Mouse (Mus musculus) 3T3-L1 (cell line): ENCODE results near the gene Kcnh5.

Source experiments
- DNase-seq: peaks from one replicate; pipeline ENCODE4 v3.0.0-alpha.2; 2015; ENCODE audit warnings: low read depth, low spot score

Gene Kcnh5

DNA sequence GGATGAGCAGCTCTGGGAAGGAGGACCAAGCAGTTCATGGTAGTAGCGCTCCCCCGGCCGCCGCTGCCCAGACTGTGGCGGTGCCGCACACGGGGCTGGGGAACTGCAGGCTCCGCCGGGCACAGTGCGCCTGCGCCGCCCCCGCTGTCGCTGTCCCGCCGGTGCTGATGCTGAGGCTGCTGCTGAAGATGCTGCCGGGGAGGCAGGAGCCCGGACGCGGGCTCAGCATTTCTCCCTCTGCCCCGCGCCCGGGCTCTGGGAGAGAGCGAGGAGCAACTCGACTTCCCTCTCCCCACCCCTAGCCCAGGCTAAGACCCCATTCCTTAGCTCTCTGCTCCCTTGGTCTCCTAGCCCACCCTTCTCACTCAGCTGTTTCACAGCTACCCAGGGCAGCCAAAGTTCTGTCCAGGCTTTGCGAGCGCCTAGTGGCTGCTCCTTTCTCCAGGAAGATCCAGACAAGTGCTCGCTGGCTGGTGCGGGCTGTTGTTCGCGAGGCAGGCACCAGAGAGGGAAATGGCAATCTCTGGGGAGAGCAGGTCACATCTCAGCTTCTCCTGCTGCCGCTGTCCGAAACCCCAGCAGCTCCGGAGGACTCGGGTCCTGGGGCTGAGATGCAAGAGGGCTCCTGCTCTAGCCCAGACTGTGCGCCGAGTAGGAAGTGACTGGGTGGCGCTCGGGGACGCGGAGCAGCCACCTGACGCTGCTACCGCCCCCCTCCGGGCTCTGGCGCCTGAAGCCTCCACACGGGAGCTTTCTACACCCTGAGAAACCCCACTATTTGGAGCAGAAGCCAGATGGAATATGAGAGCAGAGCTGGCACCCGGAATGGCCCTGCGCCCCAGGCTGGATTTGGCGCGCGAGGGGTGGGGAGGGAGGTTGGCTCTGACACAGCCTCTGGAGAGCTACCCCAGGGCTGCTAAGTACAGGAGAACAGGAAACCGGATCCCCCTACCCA lies at the start of gene Kcnh5:
Kcnh5 (minus strand) TSS at position 642 of the 955 bp plus-strand sequence.
- no peak for DNase-seq

DNA sequence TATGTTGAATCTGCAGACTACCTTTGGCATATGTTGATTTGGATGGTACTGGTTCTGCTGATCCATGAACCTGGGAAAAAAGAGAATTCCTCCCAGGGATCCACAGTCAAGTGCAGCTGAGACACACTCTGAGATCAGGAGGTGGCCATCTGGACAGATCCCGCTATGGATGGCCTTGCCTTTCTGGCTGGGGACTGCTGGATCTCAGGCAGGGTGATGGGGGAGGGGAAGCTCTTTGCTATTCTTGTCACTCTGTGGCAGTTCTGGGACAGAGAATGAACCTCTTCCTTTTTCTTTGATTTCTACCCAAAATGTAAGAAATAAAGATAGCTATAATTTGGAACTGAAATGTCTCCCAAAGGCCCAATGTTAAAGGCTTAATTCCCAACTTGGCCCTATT lies 46.8 kb upstream of the Kcnh5 start:
- DNase-seq: no peak

DNA sequence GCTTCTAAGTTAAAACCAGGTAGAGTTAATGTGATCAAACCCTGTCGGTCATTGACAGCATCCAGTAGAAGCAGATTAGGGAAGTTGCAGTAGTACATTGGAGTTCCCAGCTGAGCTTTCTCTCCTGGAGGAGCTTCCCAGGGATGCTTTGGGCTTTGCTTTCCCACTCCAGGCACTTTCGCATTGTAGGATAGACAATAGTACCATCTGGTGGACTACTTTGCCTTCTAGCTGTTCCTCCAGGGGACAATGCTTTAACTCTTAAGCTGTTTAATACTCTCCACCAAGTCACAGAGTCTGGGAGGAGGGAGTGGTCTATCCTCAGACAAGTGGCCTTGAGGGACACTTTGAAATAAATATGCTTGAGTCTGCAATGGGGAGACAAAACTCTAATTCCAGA lies 12.3 kb upstream of the Kcnh5 start:
- DNase-seq: no peak

DNA sequence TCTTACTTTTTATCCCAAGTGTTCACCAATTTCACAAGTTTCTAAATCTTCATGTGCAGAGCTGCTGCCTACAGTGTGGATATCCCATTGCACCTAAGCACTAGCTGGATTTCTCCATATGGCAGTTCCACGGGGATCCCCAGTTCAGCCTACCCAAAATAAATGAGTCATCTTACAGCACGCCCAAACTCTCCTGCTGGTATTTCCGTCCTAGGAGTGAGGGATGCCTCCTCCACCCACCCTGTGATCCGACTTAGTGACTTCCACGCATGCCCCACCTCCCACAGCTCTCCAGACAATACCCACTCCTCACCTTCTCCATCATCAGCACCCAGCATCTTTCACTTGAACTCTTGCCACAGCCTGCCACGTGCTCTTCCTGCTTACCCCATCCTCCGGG lies 5.5 kb upstream of the Kcnh5 start:
- peak; percentile 44 for DNase-seq

DNA sequence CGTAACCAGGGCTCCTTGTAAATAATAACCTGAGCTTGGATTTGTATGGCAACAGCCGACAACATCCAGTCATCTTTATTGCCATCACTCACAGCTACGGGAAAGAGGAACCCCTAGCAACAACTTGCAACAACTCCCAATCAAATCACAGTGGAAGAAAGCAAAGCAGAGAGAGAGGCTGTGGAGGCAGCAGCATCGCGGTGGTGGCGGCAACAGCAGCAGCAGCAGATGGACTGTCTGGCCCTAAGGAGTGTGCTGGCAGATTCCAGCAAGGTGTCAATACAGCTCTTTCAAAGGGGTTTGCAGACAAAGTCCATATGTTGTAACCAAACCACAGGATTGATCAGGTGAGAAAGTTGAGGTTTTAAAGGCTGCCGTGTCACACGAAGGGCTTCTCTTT lies 2.4 kb upstream of the Kcnh5 start:
- DNase-seq: no peak

DNA sequence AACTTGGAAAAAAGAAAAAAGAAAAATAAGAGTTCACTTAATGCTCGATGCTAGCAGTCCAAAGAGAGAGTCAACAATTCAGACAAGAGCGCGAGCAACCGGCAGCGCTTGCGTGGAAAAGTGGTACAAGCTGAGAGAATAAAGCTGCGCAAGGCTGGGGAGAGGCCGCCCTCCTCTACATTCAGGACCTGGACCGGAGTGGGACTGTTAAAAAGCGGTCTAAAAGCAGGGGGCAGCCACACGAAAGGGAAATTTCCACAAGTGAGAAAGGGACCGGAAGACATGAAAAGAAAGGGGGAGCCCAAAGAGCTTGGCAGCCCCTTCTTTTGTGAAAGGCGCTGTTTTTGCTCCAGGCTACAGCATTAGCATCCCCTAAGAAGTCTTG lies 506 bp upstream of the Kcnh5 start:
- no peak for DNase-seq

DNA sequence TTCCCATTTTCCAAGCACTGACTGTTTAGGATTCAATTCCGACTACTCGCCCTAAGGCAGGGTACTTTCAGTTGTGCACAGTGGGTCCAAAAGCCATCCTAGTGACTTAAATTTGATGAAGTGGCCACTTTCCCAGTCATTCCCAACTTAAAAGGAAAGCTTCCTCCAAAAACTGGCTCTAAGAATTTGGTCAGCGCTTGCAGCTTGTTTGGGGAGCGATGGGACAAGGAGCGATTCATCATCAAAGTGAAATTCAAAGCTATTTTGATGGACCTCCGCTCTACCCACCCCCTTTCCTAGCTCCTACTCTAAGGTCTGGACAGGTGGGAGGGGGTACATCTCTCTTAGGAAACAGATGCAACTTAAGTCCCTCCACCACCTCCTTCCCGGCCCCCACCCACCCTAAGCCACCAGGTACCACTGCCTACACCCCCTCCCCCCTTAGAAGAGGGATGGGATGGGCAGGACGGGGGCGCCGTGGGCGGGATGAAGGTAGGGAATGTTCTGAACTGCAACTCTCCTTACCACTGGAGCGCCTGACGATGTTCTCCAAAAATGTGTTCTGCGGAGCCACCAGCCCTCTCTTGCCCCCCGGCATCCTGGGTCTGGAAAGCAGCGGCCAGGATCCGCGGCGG lies 1.1 kb downstream of the Kcnh5 start:
- DNase-seq: no peak

DNA sequence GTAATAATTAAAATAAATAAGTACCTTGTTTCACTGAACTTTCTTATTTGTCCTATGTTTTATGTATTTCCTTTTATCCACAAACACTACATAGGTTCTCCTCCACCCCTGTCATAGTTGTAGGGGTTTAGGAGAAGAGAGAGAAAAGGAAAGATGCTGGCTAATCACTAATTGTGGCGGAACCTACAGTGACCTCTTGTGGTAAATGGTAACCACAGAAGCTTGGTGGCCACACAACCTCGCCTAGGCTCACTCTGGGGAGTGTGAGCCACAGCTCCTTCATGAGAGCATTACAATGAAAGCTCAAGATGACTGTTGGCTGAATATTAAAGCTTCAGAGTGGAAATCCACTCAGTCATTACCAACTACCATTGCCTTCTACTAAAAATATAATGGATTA lies 6.2 kb downstream of the Kcnh5 start:
- peak; percentile 53 for DNase-seq

DNA sequence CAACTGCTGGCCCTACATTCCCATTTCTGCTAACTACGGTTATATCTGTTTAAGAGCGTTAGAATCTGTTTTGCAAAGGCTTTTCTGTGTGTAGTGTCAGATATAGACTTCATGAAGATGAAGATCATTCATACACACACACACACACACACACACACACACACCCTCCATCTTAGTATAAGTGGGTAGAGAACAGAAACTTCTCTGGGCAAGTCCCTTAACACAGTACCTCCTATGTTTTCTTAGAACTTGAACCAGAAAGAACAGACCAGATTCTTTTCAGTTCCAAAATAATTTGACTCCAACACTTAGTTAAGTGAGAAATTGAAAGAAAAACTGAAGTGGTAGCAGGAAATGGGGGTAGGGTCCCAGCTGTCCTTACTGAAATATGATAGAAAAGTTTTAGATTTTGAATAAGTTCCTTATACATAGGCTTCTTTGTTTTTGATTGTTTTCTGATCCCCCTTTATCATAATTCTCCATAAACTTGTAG lies 24.0 kb downstream of the Kcnh5 start:
- no peak for DNase-seq

DNA sequence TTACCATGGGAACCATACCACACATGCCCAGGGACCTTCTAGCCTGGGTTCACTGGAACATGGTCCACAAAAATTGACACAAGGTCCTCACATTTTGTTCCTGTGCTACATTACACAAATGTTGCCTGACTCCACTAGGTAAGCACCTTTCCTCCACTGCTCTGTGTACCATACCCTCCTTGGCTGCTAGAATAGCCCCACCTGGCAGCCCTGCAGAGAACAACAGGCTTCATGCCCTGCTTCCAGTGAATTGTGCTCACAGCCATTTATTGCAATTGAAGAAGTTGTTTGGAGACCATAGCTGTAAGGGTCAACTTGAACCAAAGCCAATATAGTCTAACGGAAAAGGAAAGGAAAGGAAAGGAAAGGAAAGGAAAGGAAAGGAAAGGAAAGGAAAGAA lies 37.3 kb downstream of the Kcnh5 start:
- peak; percentile 25 for DNase-seq

DNA sequence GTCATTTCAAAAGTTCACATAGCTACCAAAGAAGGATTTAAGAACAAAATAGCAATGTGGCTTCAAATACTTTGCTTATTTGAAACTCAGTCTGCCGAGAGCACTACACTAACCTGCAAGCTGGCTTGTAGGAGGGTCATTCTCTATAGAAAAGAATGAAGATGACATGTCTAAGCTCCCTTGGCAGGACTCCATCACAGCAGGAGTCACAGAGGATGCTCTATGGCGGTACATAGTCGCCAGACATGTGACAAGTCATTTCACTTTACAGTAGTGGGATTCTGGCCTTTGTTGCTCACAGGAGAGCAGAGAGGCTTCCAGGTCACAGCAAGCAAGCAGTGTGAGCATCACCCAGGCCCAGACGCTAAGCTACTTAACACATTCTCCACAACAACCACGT lies 85.2 kb downstream of the Kcnh5 start:
- DNase-seq: no peak

DNA sequence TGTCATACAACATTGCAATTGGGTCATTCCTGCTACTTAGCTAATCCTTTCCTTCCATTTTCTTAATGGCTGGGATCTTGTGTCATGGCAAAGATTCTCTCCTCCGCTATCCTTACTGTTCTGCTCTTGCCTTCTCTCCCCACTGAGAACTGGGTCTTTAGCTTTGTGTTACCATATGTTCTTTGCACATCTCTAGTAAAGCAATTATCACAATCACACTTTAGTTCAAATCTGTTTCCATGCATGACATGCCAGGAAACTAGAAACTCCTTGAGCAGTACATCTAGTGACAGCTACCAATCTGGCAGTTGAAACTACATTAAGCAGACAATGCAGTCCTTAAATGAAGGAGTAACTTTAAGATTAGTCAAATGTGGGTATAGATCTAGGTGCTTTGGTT lies 86.2 kb downstream of the Kcnh5 start:
- DNase-seq: no peak

DNA sequence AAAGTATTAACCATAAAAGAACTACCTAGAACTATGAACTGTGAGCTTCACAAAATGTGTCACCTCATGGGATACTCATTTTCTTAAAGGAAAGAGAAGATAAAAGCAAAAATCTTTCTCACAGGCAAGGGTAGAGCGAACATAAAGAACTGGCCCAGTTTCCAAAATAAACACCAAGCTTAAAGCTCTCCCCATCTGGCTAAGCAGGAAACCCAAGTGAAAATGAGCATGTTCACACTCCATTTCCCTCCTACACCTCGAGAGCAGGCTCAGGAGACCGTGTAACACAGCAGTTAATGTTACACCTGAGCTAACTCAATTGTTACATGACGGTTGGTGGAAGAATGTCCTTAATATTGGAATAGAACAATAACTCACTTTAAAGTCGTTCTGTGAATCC lies 100.0 kb downstream of the Kcnh5 start:
- DNase-seq: no peak

DNA sequence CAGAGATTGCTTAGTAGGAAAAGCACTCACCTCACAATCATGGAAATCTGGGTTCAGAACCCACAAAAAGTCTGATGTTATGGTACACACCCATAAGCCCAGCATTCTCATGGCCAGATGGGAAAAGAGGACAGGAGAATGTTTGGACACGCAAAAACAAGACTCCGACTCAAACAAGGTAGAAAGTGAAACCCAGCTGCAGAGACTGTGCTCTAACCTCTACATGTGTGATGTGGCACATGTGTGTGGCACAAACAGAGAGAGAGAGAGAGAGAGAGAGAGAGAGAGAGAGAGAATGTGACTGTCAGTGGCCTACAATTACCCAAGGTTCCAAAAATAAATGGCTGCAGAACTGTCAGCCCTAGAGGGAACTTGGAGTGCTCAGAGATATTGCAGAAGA lies 106.1 kb downstream of the Kcnh5 start:
- no peak for DNase-seq

DNA sequence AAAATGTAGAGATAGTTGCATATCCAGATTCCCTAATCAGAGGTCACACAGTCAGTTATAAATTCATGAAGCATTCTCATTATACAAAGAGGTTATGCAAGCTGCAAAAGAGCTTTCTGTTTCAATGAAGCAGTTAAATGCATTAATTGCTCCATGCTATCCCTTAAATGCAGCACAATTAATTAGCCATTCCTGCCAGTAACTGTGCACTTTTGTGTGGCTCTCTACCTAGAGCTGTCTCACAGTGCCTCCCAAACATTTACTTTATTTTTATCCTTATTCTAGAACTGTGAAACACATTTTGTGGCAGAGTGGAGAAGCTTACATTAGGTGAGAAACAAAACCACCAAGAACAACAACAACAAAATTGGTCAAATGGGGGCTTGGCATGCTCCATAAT lies 114.6 kb downstream of the Kcnh5 start:
- no peak for DNase-seq

DNA sequence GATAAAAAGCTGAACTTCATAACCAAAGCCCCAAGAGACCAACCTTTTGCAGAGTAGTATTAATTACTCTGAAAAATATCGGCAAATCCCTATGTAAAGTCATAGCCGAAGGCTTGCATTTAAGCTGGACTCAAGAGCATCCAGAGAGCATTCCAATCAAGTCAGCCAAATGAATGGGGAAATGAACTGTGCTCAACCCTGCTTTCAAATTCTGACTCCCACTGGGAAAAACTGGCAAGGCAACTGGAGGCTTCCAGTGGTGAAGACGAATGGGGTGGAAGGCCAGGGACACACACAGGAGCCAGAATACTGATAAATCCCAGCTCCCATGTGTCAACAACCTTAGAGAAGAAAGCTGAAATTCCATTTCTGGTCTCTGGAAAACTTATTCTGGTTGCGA lies 115.4 kb downstream of the Kcnh5 start:
- DNase-seq: peak; percentile 6

DNA sequence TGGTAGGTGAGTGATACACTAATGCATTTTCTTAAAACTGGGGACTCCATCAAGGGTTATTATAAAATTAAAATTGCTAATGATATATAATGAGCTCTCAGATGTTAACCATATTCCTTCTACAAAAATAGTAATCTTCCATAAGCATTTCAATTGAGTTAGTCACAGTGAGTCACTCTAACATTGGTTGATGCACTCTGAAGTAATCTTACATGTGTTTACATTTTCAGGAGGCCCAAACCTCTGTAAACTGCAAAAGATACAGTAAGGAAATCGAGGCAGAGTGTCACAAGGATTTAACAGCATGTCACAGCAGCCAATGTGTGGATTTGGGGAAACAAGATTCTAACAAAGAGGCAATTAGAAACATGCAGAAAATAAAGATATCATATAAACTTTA lies 123.4 kb downstream of the Kcnh5 start:
- DNase-seq: peak; percentile 73

DNA sequence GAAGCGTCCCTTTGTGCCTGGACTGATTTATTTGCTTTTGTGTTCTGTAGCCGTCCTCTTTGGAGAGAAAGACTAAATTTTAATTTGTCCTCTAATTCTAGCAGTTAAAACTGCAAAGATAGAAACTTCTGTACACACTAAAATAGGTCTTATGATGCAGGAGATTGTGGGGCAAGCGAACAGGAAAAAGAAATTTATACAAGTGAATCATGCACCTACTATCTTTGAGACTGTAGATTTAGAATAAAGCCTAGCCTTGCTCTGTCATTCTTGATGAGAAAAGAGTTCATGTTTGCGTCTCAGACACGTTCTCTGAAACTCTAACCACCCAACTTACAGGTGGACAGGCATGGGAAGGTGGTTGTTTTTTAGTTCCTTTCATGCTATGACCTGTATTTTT lies 140.4 kb downstream of the Kcnh5 start:
- DNase-seq: no peak

DNA sequence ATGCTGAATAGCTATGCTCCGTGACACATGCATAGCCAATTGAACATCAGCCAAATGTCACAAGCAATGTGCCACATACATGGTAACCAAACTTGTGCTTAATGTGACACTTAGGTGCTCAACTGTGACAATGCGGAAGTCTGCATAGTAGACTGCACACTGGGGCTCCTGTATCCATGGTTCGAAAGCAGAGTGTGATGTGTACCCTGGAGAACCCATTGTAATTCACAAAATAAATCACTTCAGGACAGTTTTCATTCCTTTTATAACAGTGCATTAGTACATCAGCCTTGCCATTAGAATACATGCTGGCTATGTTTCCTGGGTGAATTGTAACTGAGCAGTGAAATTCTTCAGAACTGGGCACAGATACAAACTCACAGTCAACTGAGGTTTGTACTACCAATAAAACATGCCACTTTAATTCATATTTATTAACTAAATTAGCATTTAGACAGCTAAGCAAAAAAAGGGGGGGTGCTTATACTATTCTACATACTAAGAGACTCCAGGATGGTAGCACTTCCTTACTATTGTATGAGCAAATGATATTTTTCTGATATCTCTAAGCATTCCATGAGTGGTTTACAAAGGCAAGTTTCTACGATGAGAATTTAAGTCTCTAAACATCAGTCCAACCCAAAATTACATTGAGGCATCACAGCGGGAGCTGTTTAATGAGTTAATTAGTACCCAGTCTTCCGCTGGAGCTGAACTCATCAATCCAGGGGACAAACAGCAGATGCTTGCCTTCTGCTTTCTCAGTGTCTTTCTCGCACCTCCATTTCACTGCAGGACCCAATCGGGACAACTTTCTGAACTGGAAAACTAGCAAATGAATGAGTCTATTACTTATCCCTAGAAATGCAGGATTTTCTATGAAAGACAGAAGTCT lies 144.9 kb downstream of the Kcnh5 start:
- DNase-seq: no peak

DNA sequence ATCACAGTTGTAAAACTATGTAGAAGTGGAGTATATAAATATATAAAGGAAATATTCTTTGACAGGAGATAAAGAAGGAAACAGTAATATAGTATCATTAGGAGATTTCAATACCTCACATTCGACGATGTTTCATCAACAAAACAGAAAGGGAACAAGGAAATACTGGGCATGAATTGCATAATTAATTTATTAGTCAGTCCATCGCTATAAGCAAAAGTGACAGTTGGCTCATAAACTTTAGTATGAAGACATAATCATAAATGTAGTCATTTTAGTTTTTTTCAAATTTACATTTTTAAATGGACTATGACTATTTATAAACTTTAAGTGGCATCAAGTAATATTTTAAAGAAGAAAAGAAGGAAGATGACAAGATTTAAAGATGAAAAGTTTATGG lies 205.9 kb downstream of the Kcnh5 start:
- DNase-seq: no peak

DNA sequence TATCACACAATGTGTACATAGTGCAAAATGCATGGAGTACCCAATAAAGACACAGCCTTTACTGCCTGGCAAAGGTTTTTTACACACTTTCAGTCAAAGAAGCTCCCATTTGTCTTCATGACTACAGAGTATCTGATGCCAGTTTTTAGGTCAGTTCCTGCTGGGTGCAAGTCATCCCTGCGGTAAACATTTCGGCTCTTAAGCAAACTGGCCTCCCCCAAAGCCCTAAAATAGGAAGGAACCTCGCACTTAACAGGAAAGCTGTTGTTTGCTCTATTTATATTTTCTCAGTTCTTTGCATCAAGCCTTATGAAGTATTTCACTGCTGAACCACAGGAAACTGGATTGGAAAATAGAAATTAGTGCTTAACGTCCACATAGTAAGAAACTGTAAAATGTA lies 207.7 kb downstream of the Kcnh5 start:
- DNase-seq: no peak

DNA sequence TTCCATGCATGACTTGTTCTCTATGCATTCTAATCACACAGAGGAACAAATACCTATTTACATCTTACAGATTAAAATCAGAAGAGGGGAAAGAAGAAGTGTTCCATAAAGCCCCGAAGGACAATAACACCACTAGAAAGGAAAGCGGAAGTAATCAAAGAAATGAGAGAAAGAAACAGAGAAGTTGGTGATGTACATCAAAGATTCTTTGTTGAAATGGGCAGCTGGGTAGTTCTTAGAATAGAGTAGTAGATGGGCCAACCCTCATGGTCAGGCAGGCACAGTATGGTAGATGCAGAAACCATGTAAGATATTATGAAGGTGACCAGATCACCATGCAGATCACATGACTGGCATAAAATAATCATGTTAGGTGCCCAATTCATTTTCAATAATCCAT lies 210.9 kb downstream of the Kcnh5 start:
- DNase-seq: no peak
